Mouse (Mus musculus) heart, postnatal 36 days (tissue): ENCODE results near the gene Klhl22. TPM values are rescaled to one million over a fixed set of nuclear protein-coding genes. Genes with fewer than 3 reads are reported as not detected.

ENCODE experiments used
- DNase-seq, 2 experiments: peaks; one replicate each; pipeline ENCODE4 v3.0.0; 2021 to 2022
- intact Hi-C: fragments of 180-260 bp; cut with DNase I; formaldehyde crosslinking; loops from one replicate; pipeline ENCODE4 v1.15.1; 2025
- total RNA-seq, 2 experiments: library from RNA; stranded (reverse); gene quantifications; 2 replicates each; pipeline ENCODE4 v1.2.3; 2021

Gene Klhl22
- total RNA-seq, 2 experiments from 2014 or later, result 17.2 to 20.2 TPM

DNA sequence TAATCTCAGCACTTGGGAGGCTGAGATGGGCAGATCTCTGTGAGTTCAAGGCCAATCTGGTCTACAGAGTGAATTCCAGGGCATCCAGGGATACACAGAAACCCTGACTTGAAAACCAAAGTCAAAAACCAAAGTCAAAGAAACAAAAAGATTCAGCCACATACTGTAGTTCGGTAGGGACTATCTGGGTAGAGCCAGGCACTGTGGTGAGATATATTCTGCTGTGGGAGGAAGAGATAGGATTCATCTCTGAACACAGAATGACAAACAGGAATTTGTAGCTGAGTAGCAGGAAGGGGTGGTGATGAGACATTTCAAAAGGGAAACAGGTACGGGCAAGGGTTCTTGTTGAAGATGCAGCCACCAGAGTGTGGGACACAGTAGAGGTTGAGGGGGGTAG is 68.8 kb downstream of the Klhl22 start:
- no peak for DNase-seq
- intact Hi-C loops, result no loop called here

DNA sequence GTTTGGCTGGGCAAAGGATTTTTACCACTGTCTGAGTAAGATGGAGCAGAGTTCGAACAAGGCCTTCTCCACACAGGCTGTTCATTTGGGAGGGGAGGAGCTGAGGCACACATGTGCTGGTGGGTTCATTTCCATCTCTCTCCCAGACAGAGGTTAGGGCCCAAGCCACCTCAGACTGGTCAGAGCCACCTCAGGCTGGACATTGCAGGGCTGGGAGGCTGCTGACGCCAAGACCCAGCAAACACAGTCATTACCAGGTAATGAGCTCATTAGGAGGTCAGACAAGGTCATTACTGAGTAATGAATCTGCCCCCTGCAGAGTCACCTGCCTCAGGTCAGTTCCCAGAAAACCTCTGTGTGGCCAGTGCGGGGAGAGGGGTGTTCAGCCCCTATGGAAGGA is 69.4 kb downstream of the Klhl22 start:
- intact Hi-C loops, result no loop called here
- DNase-seq, result no peak

DNA sequence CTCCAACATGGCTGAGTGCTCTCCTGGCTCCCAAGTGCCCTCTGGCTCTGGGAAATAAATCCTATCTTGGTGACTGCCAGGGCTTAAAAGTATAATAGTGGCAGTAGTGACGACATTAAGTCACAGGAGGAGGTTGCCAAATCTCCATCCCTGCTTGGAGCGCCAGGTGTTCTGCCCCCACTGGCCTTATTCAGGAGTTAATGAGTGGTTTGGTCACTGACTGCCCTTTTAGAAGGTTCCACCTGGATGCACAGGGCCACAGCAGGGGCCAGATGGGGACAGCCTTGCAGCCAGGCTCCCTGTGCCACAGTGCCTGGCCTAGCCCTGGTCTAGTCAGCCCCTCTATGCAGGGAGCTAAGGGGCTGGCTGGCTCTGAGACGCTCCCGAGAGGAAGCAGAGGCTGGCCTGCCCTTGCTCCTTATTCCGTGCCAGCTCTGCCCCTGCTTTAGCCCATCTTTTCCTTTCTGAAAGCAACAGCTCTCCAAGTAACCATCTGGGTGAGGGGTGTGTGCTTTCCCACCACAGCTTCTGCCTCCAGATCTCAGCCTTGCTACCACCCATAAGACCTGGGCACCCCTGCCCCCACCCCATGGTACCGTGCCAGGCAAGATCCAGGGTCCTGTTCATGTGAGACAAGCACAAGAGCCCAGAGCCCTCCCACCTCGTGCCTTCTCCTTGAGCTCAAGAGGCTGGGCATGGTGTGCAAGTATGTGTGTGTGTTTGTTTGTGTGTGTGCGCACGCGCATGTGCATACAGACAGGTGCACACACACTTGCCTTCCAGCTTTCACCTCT is 71.2 kb downstream of the Klhl22 start:
- intact Hi-C loops, result no loop called here
- DNase-seq, result no peak

DNA sequence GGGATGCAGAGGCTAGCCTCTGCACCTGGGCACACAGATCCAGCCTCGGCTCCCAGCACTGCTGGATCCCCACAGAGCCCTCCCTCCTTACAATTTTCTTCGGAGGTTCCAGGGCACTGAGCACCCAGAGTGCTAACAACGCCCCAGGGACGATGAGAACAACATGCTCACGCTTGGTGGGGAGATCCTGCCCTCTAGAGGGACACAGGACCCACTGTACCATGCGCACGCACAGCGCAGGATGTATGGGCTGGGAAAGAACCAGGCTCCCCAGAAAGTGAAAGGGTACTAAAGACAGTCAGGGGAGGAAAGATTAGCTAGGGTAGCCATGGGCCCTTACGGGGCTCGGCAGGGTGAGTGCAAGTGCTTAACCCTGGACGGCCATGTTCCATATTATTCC is 72.4 kb downstream of the Klhl22 start:
- DNase-seq, result no peak
- intact Hi-C loops, result no loop called here

DNA sequence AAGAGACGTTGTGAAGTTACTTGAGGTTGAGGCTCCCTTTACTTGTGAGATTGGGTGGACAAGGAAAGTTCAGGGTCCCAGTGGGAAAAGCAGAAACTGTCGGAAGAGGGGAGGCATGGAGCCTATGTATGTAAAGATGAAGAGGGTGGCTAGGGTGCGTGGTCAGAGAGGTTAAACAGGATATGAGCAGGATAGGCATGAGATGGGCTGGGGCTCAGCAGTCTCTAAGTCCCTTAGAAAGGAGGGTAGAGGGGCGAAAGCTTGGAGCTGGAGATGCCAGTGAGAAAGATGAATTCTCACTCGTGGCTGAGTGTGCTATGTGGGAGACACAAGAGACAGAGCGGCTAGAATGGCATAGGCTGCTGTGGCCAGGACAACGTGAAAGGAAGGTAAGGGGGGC is 73.4 kb downstream of the Klhl22 start, which contains the start of gene B830017H08Rik:
B830017H08Rik (plus strand) TSS at position 301 of the 400 bp plus-strand sequence.
- intact Hi-C loops, result no loop called here
- no peak for DNase-seq

DNA sequence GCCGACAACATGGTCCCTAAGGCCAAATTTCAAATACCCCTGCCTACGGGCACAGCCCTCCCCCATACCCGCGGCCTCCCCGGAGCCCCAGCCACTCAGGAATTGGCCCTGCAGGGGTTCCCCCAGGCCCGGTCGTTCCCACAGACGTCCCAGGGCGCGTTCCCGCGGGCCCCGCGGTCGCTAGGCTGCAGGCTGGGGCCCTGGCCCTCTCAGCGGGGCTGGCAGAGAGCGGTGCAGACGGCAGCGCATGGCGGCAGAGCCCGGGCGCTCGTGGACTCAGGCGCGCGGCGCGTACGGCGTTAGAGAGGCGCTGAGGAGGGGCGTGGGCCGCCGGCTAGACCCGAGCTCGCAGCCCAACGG is 73.9 kb downstream of the Klhl22 start:
- DNase-seq, result no peak
- intact Hi-C loops, result no loop called here

DNA sequence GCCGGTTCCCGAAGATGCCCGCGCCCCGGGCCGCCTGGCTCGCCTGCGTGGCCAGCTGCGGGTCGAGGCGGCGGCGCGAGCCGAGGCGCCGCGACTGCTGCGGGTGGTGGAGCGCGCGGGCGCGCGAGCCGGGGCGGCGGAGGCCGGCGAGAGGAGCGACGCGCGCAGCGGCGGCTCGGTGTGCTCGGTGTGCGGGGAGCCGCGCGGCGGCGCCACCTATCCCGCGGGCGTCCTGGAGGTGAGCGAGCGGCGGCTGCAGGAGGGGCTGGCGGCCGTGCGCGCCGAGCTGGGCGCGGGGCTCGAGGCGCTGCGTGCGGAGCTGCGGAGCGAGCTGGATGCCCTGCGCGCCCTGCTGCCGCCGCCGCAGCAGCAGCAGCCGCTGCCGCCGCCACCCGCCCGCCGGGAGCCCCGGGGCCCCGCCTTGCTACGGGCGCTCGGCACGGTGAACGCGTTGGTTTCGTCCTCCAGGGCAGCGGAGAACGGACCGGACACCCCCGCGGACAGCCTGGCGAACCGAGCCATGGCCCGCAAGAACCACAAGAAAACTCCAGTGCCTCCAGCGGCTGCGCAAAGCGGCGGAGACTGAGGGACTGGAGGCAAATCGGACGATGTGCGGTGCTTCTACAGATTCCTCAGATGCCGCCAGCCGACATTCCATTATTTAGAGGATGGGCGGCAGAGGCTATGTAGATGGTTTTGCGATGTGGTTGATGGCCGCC is 74.4 kb downstream of the Klhl22 start:
- intact Hi-C loops, result no loop called here
- DNase-seq, result no peak

DNA sequence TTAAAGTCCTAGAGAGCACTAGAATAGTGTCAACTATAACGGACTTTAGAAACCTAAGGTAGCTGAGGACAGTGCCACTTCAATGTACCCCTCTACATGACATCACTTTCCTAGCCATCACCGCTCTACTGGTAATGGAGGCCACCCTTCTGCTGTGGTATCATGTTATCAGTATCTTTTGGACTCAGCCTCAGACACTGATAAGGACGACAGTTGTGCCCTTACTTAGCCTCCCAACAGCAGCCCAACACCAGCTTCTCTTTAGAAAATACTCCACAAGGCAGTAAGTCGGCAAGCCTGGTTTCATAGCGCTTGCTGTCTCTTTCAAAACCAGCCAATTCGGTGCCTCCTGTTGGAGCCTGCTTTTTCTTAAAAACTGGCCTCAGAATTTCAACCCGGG is 75.1 kb downstream of the Klhl22 start:
- DNase-seq, result no peak
- intact Hi-C loops, result no loop called here

DNA sequence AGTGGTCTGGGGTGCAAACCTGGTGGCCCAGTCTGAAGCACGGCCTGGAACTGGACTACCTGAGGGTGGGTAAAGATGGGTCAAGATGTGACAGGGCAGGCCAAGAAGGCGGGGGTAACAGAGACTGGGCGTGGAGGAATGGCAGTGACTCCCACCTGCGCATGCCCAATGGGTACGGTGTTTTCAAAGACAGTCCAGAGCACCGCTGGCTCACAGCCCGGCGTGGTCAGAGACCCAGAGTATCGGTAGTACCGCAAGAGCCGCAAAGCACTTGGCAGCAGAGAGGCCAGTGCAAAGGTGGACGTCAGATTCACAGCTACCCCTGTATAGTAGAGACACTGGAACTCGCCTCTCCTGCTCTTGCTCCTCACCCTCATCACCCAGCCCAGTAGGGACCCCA is 76.1 kb downstream of the Klhl22 start:
- DNase-seq, result no peak
- intact Hi-C loops, result no loop called here

DNA sequence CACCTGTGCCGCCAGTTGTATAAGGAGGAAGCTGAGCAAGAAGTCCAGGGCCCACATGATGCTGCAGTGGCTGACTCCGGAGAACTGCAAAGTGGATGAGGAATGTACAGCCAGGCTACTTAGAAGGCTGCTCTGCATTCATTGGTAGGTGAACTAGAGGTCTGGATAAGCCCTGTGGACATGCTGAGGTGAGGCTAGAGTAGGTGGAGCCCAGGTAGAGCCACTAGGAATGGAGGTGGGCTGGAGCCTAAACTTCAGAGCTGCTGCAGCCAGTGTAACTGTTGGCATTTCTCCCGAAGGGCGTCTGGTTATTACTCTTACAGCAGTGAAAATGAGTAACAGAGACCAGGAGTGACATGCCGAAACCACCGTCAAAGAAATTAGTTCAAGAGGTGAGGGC is 78.6 kb downstream of the Klhl22 start, which contains the start of gene Car15:
Car15 (minus strand) TSS at position 314 of the 400 bp plus-strand sequence.
- intact Hi-C loops, result no loop called here

DNA sequence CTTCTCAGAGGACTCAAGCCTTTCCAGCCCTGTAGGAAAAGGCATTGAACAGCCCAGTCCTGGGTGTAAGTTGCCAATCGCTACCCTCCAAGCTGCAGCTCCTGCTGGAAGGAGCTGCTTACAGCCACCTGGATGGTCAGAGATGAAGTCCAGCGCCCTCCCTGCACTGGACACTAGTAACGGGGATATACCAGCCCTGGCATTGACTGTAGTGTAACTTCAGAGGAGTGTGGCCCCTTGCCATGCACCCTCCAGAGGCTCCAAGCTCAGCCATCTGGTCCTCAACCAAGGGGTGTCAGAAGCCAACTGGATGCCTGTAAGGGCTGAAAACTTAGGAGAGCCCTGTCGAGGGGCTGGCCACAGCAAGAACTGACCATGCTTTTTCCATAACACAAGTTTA is 80.6 kb downstream of the Klhl22 start:
- intact Hi-C loops, result no loop called here
- DNase-seq, result no peak

More for the DNA sequence above, 78.6 kb downstream of the Klhl22 start, which contains the start of gene Car15:
- no peak for DNase-seq

DNA sequence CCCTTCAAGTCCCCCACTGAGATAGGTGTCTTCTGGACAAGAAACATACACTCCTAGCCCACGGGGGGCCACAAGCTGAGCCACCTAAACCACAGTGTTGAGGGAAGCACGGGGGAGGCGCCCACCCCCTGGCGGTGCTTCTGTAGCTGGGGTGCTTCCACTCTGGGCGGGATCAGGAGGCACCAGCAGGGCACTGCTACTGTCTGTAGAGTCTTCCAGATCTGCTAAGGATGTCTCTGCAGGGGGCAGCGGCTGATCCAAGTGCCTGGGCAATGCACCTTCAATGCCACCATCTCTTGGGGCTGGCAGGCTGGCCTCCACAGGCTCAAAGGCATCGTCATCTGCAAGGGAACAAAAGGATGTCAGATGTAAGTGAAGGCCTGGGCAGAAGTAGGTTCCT is 83.0 kb downstream of the Klhl22 start:
- intact Hi-C loops, result no loop called here
- no peak for DNase-seq

Other genes starting within 250 kb of the Klhl22 start
- 10 to 100 TPM; 14.7 to 14.8 TPM for gene Thap7, start 228.5 kb upstream of the Klhl22 start, total RNA-seq
- gene Lrrc74b, start 198.4 kb upstream of the Klhl22 start, total RNA-seq, result under 1 TPM in 1 of 2 experiments, not detected in 1; 0.19 TPM
- 1 to 10 TPM in 1 of 2 experiments, under 1 TPM in 1; 0.73 to 1.4 TPM for gene P2rx6, start 197.7 kb upstream of the Klhl22 start, total RNA-seq
- gene Slc7a4, start 176.4 kb upstream of the Klhl22 start, total RNA-seq, result 1 to 10 TPM; 1.6 to 1.7 TPM
- gene Smpd4, start 140.3 kb upstream of the Klhl22 start, total RNA-seq, result 10 to 100 TPM; 19.4 to 23.2 TPM
- gene Ccdc74a, start 113.1 kb upstream of the Klhl22 start, total RNA-seq, result under 1 TPM in 1 of 2 experiments, not detected in 1; 0.60 TPM
- gene Med15, start 26.7 kb upstream of the Klhl22 start, total RNA-seq, result 10 to 100 TPM; 26.2 to 26.6 TPM
- 1 to 10 TPM; 4.5 to 4.9 TPM for gene Scarf2, start 37.7 kb downstream of the Klhl22 start, total RNA-seq
- gene B830017H08Rik, start 73.5 kb downstream of the Klhl22 start, total RNA-seq, result not detected
- 1 to 10 TPM; 2.1 TPM for gene Car15, start 78.7 kb downstream of the Klhl22 start, total RNA-seq
- under 1 TPM; 0.16 to 0.17 TPM for gene Gm20518, start 132.1 kb downstream of the Klhl22 start, total RNA-seq
- gene Tssk1, start 134.6 kb downstream of the Klhl22 start, total RNA-seq, result under 1 TPM; 0.11 to 0.14 TPM
- gene Dgcr2, start 138.9 kb downstream of the Klhl22 start, total RNA-seq, result 10 to 100 TPM; 47.3 to 48.6 TPM
- gene Tssk2, start 139.0 kb downstream of the Klhl22 start, total RNA-seq, result not detected
- 10 to 100 TPM in 1 of 2 experiments, 1 to 10 TPM in 1; 8.7 to 10.6 TPM for gene Ess2, start 151.7 kb downstream of the Klhl22 start, total RNA-seq
- gene Gsc2, start 155.4 kb downstream of the Klhl22 start, total RNA-seq, result not detected
- gene Slc25a1, start 168.6 kb downstream of the Klhl22 start, total RNA-seq, result 10 to 100 TPM in 1 of 2 experiments, 1 to 10 TPM in 1; 5.9 to 13.9 TPM
- gene Vpreb2, start 220.8 kb downstream of the Klhl22 start, total RNA-seq, result not detected